ENCODE assay signal across 29 mouse cellular contexts in genomic region chr9:70706444-70706843, GRCm38 (mm10). TPM values are rescaled to one million over a fixed set of nuclear protein-coding genes. Genes with fewer than 3 reads are reported as not detected.
DNase-seq lines count a peak whose midpoint lies in the region; ATAC-seq and TF ChIP-seq lines count a peak whose summit lies in the region.
"Had no signal": no experiment of that assay in that cellular context is flagged by ENCODE, and none has a peak within 500 bp of the region (broad histone marks: within the 10 kb centered on the region; RNA-seq: fewer than 3 reads in every experiment).

No protein-coding gene starts in this region.

- peaks cover 36% of the 10 kb centered on the region for H3K36me3 ChIP-seq in liver, postnatal 0 days (replicated peaks; ENCODE audit: insufficient read depth, low read length)
- H3K36me3 ChIP-seq in splenic B cell, adult 2 months (ENCODE audit: control insufficient read depth, insufficient read depth, low read length, poor library complexity, severe bottlenecking): no peaks in the 10 kb centered on the region
- H3K36me3 ChIP-seq in forebrain, embryonic 10.5 days (replicated peaks): peaks cover 20% of the 10 kb centered on the region
- H3K36me3 ChIP-seq in stomach, postnatal 0 days (ENCODE audit: control insufficient read depth, insufficient read depth, low read length): no peaks in the 10 kb centered on the region
- H3K36me3 ChIP-seq: forebrain, embryonic 15.5 days had no signal

- no peak for ATAC-seq in liver, postnatal 0 days
- 0 out of 2 replicates have a peak, but pooled peaks have one; percentile 39 for ATAC-seq in common myeloid progenitor, adult 5-6 weeks (replicated peaks; ENCODE audit: low read depth, poor library complexity, severe bottlenecking)
- peak; percentile 80 for ATAC-seq in megakaryocyte, adult 5-6 weeks (ENCODE audit: poor library complexity, severe bottlenecking)
- no peak for ATAC-seq in stomach, postnatal 0 days (ENCODE audit: low FRiP score, low TSS enrichment)
- ATAC-seq: activated CD4-positive, CD25-positive, alpha-beta regulatory T cell, adult 4 months; CD4-positive, CD25-positive, alpha-beta regulatory T cell, adult 4 months; forebrain, embryonic 13.5 days; forebrain, embryonic 15.5 days; forebrain, postnatal 0 days; Patski had no signal

- H3K9me3 ChIP-seq in liver, postnatal 0 days (ENCODE audit: low read length): no peaks in the 10 kb centered on the region
- H3K9me3 ChIP-seq in forebrain, embryonic 10.5 days: no peaks in the 10 kb centered on the region
- no peaks in the 10 kb centered on the region for H3K9me3 ChIP-seq in stomach, postnatal 0 days (ENCODE audit: control insufficient read depth, low read length)
- H3K9me3 ChIP-seq: embryonic facial prominence, embryonic 13.5 days; embryonic facial prominence, embryonic 15.5 days; forebrain, embryonic 13.5 days; forebrain, embryonic 15.5 days; G1E had no signal

- TF ChIP-seq EP300 in liver, postnatal 0 days (IDR thresholded peaks at IDR 0.05; ENCODE audit: low read depth): no peak
- TF ChIP-seq EP300 in stomach, postnatal 0 days (optimal IDR thresholded peaks at IDR 0.05): no peak

- 0 out of 2 replicates have a peak, but pooled peaks have one; percentile 2 for TF ChIP-seq CTCF in liver, postnatal 0 days (IDR thresholded peaks at IDR 0.05; ENCODE audit: low read depth)
- no peak for TF ChIP-seq CTCF in stomach, postnatal 0 days (IDR thresholded peaks at IDR 0.05; ENCODE audit: low read depth)

- H3K4me2 ChIP-seq in liver, postnatal 0 days (ENCODE audit: low read depth, low read length): no peak overlapping the region
- H3K4me2 ChIP-seq in stomach, postnatal 0 days (replicated peaks; ENCODE audit: low read depth): no peak overlapping the region
- H3K4me2 ChIP-seq: embryonic facial prominence, embryonic 13.5 days; embryonic facial prominence, embryonic 15.5 days; forebrain, embryonic 13.5 days; forebrain, embryonic 15.5 days had no signal

- peaks cover 3% of the 10 kb centered on the region; the same call in 1 of the 2 replicates for H3K4me1 ChIP-seq in liver, postnatal 0 days (ENCODE audit: insufficient read depth)
- no peaks in the 10 kb centered on the region for H3K4me1 ChIP-seq in forebrain, embryonic 10.5 days
- no peaks in the 10 kb centered on the region for H3K4me1 ChIP-seq in stomach, postnatal 0 days (replicated peaks; ENCODE audit: control insufficient read depth, insufficient read depth)
- H3K4me1 ChIP-seq: embryonic facial prominence, embryonic 15.5 days; forebrain, embryonic 13.5 days; forebrain, embryonic 15.5 days had no signal

- DNase-seq in liver, postnatal 0 days: no peak
- DNase-seq in liver: no peak
- DNase-seq in splenic B cell, adult 2 months (ENCODE audit: low read depth, low spot score): peak; percentile 28
- no peak for DNase-seq in heart, adult 18-20 months
- DNase-seq in forebrain, embryonic 10.5 days (ENCODE audit: extremely low spot score, low spot score): no peak
- DNase-seq in stomach, postnatal 0 days (ENCODE audit: low spot score): no peak
- DNase-seq: adrenal gland, adult 8-10 months; adrenal gland, postnatal 14 days; adrenal gland, postnatal 36 days; B cell, adult 2 months; cerebellum, adult 11-12 months; cerebellum, adult 2 months; cerebellum, adult 9-10 months; cerebellum, postnatal 10 days; cerebellum, postnatal 25 days; embryo, embryonic 11 days; forebrain, postnatal 0 days had no signal

- 79% methylated on average over 1 of the region's 1 CpGs for WGBS in liver, postnatal 0 days (ENCODE audit: insufficient replicate concordance)
- WGBS in forebrain, embryonic 10.5 days: 94% methylated on average over 1 of the region's 1 CpGs
- 92% methylated on average over 1 of the region's 1 CpGs for WGBS in stomach, postnatal 0 days

- no peak overlapping the region for H3K9ac ChIP-seq in liver, postnatal 0 days (replicated peaks)
- H3K9ac ChIP-seq in stomach, postnatal 0 days (ENCODE audit: low read length): no peak overlapping the region
- H3K9ac ChIP-seq: embryonic facial prominence, embryonic 13.5 days; embryonic facial prominence, embryonic 15.5 days; forebrain, embryonic 13.5 days; forebrain, embryonic 15.5 days; forebrain, postnatal 0 days had no signal

- H3K27ac ChIP-seq in liver, postnatal 0 days (ENCODE audit: low read depth): no peak overlapping the region
- H3K27ac ChIP-seq in forebrain, embryonic 10.5 days: no peak overlapping the region
- no peak overlapping the region for H3K27ac ChIP-seq in stomach, postnatal 0 days (replicated peaks)
- H3K27ac ChIP-seq: embryonic facial prominence, embryonic 13.5 days; embryonic facial prominence, embryonic 15.5 days; forebrain, embryonic 13.5 days; forebrain, embryonic 15.5 days had no signal

- no peak overlapping the region for H3K4me3 ChIP-seq in liver, postnatal 0 days (ENCODE audit: low read depth, low read length)
- H3K4me3 ChIP-seq in forebrain, embryonic 10.5 days: no peak overlapping the region
- no peak overlapping the region for H3K4me3 ChIP-seq in stomach, postnatal 0 days (ENCODE audit: low read depth, low read length)
- H3K4me3 ChIP-seq: embryonic facial prominence, embryonic 13.5 days; embryonic facial prominence, embryonic 15.5 days; erythroblast, embryonic 14.5 days; forebrain, embryonic 13.5 days; forebrain, embryonic 15.5 days had no signal

- H3K27me3 ChIP-seq in liver, postnatal 0 days (ENCODE audit: insufficient read depth, low read length): no peaks in the 10 kb centered on the region
- H3K27me3 ChIP-seq in splenic B cell, adult 2 months (ENCODE audit: control insufficient read depth, insufficient read depth, low read length, poor library complexity, severe bottlenecking): no peaks in the 10 kb centered on the region
- no peaks in the 10 kb centered on the region for H3K27me3 ChIP-seq in forebrain, embryonic 10.5 days (ENCODE audit: poor library complexity, severe bottlenecking)
- no peaks in the 10 kb centered on the region for H3K27me3 ChIP-seq in stomach, postnatal 0 days (ENCODE audit: control insufficient read depth, insufficient read depth, low read length)
- H3K27me3 ChIP-seq: CH12.LX; embryonic facial prominence, embryonic 13.5 days; embryonic facial prominence, embryonic 15.5 days; forebrain, embryonic 13.5 days; forebrain, embryonic 15.5 days; Patski had no signal

RNA-seq across cellular contexts. Expression of gene Adam10, which starts 27.6 kb away (rescaled TPM):
- 30.3 and 36.7 TPM in 2 replicates for polyA plus RNA-seq in liver, postnatal 0 days (2015; fragmentation: Nextera tagmentation; extraction: Ambion mirVana)
- total RNA-seq in common myeloid progenitor, adult 5-6 weeks (2017): 82.0 and 101 TPM in 2 replicates
- 113 TPM in 2 replicates for total RNA-seq in megakaryocyte, adult 5-6 weeks (2015)
- 51.2 and 59.8 TPM in 2 replicates for total RNA-seq in megakaryocyte, adult 5-6 weeks (2017)
- total RNA-seq in heart, adult 18-20 months (2021): 10 to 100 TPM; 37.7 to 38.3 TPM
- 60.6 and 63.5 TPM in 2 replicates for polyA plus RNA-seq in forebrain, embryonic 10.5 days (2016; fragmentation: Nextera tagmentation; extraction: Ambion mirVana)
- polyA plus RNA-seq in stomach, postnatal 0 days (2015; fragmentation: Nextera tagmentation; extraction: Ambion mirVana): 48.1 and 48.2 TPM in 2 replicates

RNA-seq across cellular contexts. Expression of gene Mindy2, which starts 49.5 kb away (rescaled TPM):
- polyA plus RNA-seq in liver, postnatal 0 days (2015; fragmentation: Nextera tagmentation; extraction: Ambion mirVana): 8.2 and 9.0 TPM in 2 replicates
- 12.0 and 15.4 TPM in 2 replicates for total RNA-seq in common myeloid progenitor, adult 5-6 weeks (2017)
- 29.4 and 33.7 TPM in 2 replicates for total RNA-seq in megakaryocyte, adult 5-6 weeks (2015)
- 28.0 and 38.9 TPM in 2 replicates for total RNA-seq in megakaryocyte, adult 5-6 weeks (2017)
- 10 to 100 TPM; 35.7 to 37.9 TPM for total RNA-seq in heart, adult 18-20 months (2021)
- 3.7 and 4.2 TPM in 2 replicates for polyA plus RNA-seq in forebrain, embryonic 10.5 days (2016; fragmentation: Nextera tagmentation; extraction: Ambion mirVana)
- 11.8 and 12.5 TPM in 2 replicates for polyA plus RNA-seq in stomach, postnatal 0 days (2015; fragmentation: Nextera tagmentation; extraction: Ambion mirVana)

RNA-seq across cellular contexts. Expression of gene Gm10642, which starts 50.4 kb away (rescaled TPM):
- 2.6 and 3.0 TPM in 2 replicates for polyA plus RNA-seq in liver, postnatal 0 days (2015; fragmentation: Nextera tagmentation; extraction: Ambion mirVana)
- total RNA-seq in common myeloid progenitor, adult 5-6 weeks (2017): 0.63 TPM in 1 of 2 replicates, not detected in the other
- 0.18 and 1.0 TPM in 2 replicates for total RNA-seq in megakaryocyte, adult 5-6 weeks (2015)
- total RNA-seq in megakaryocyte, adult 5-6 weeks (2017): 0.85 and 0.99 TPM in 2 replicates
- total RNA-seq in heart, adult 18-20 months (2021): under 1 TPM; 0.32 to 0.41 TPM
- 0.30 TPM in 1 of 2 replicates, not detected in the other for polyA plus RNA-seq in forebrain, embryonic 10.5 days (2016; fragmentation: Nextera tagmentation; extraction: Ambion mirVana)
- 2.0 and 2.6 TPM in 2 replicates for polyA plus RNA-seq in stomach, postnatal 0 days (2015; fragmentation: Nextera tagmentation; extraction: Ambion mirVana)

Comparison
In these comparisons a context has a peak if more than half of its experiments do, and no peak if none do; other contexts are left out.
1. ATAC-seq: peak in common myeloid progenitor, adult 5-6 weeks (single experiment) and megakaryocyte, adult 5-6 weeks (single experiment); none in liver, postnatal 0 days (single experiment) and stomach, postnatal 0 days (single experiment).